Mouse (Mus musculus) small intestine, adult 2 months (tissue): ENCODE measurements around the gene Gm45711.

ENCODE experiments used
- CTCF ChIP-seq: fragments of 200-500 bp; IDR thresholded peaks from 2 replicates; pipeline ENCODE4 v1.5.1; 2012; ENCODE audit warnings: low read depth, mild to moderate bottlenecking, control low read depth, inconsistent platforms, low read length, moderate library complexity, mixed read lengths; ENCODE audit not compliant: insufficient replicate concordance, insufficient read length; ENCODE audit errors: extremely low read depth
- POLR2A ChIP-seq: fragments of 200-500 bp; IDR thresholded peaks from 2 replicates; pipeline ENCODE4 v1.6.1; 2012; ENCODE audit warnings: low read depth, mild to moderate bottlenecking, control low read depth, inconsistent platforms, low read length, moderate library complexity

DNA sequence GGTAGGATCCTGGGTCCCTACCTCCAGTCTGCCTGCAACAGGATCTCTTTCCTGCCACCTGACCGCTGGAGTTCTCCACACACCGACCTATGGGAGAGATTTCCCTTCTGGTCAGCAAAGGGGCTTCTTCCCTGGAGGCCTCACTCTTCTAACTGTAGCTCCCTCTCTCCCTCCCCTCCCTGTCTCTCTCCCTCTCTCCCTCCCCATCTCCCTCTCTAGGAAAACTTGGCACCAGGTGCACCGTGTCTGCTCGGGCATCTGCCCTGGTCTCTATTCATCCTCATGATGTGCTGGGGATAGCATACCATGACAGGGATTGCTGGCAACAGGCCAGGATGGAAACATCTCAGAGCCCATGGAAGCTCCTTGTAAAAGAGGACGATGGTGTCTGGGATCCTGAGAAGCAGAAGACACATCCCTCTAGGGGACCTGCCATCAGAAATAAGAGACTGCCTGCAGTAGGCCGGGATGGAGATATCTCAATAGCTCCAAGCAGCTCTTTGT lies 40.9 kb downstream of the Gm45711 start:
- TF ChIP-seq CTCF (no peak), POLR2A (no peak)
